Mouse (Mus musculus) heart, postnatal 0 days (tissue): ENCODE results near the gene Emp1.

Experiments
- CTCF ChIP-seq: IDR thresholded peaks from 2 replicates; pipeline ENCODE4 v1.5.1; 2016; ENCODE audit warnings: antibody characterized with exemption, control low read depth, low read depth
- EP300 ChIP-seq: IDR thresholded peaks from 2 replicates; pipeline ENCODE4 v1.6.1; 2016; ENCODE audit warnings: antibody characterized with exemption, low read depth

- TF ChIP-seq CTCF (no peak), EP300 (no peak)
Observed at GRCm38 (mm10) chr6:135385738-135386459, 23.6 kb downstream of the Emp1 start.
